Mouse (Mus musculus): Measurements from ENCODE around the gene Tenm4.

DNA sequence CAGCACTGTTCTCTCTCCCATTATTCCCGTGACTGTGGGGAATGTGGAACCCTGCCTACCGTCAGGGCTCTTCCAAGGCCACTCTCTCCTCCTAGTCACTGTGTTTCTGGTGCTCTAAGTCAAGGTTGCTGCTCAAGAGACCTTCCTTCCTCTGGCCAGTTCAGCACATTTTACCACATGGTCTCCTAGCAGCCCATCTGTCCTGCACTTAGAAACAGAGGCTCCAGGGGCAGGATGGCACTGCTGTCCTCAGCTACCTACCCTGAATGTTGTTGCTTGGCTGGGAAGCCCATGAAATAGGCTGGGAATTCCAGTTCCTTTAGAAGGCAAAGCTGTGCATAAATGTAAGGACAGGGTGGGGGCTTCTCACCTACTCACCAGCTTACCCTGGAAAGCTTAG lies 284.9 kb downstream of the Tenm4 start:
- TF ChIP-seq CTCF (IDR thresholded peaks at IDR 0.05): no peak
- no peak for TF ChIP-seq EP300 (IDR thresholded peaks at IDR 0.05)

All from lung, postnatal 0 days (tissue).